Mouse (Mus musculus) limb, embryonic 15.5 days (tissue): ENCODE results near the gene Erp29. TPM values are rescaled to one million over a fixed set of nuclear protein-coding genes. Genes with fewer than 3 reads are reported as not detected.
"Not testable (repeated sequence)": the region's sequence is repeated elsewhere in the genome, so short reads cannot be mapped to it uniquely, and the experiment has no call there.

Source experiments
- ATAC-seq: fragments of 200-750 bp; cut with Nextera tagmentation; 2 replicates; pipeline ENCODE4 v1.8.0; 2017; ENCODE audit warnings: low read depth, moderate TSS enrichment; ENCODE audit not compliant: insufficient number of reproducible peaks, low FRiP score, low TSS enrichment
- H3K27ac ChIP-seq: fragments of 300-500 bp; sonication (generic); 2 replicates; pipeline ENCODE4 v1.5.1; 2015; ENCODE audit warnings: moderate library complexity, mild to moderate bottlenecking, inconsistent platforms
- H3K27me3 ChIP-seq: fragments of 300-500 bp; sonication (generic); 2 replicates; pipeline ENCODE4 v1.6.1; 2015; ENCODE audit warnings: inconsistent platforms
- H3K36me3 ChIP-seq: fragments of 300-500 bp; sonication (generic); 2 replicates; pipeline ENCODE4 v1.6.1; 2015; ENCODE audit warnings: inconsistent platforms
- H3K4me1 ChIP-seq: fragments of 300-500 bp; sonication (generic); 2 replicates; pipeline ENCODE4 v1.6.1; 2015; ENCODE audit warnings: inconsistent platforms
- H3K4me2 ChIP-seq: fragments of 300-500 bp; sonication (generic); 2 replicates; pipeline ENCODE4 v1.6.1; 2015; ENCODE audit warnings: mild to moderate bottlenecking, inconsistent platforms
- H3K4me3 ChIP-seq: fragments of 300-500 bp; sonication (generic); 2 replicates; pipeline ENCODE4 v1.5.1; 2015; ENCODE audit warnings: mild to moderate bottlenecking, inconsistent platforms
- H3K9ac ChIP-seq: fragments of 300-500 bp; sonication (generic); 2 replicates; pipeline ENCODE4 v1.6.1; 2015; ENCODE audit warnings: inconsistent platforms
- H3K9me3 ChIP-seq: fragments of 300-500 bp; sonication (generic); 2 replicates; pipeline ENCODE4 v1.6.1; 2016; ENCODE audit warnings: inconsistent platforms
- WGBS: fragments of 180-500 bp; shearing (Covaris S2); methylation state at CpG from one replicate; pipeline ENCODE4 v1.1.7; 2015; 5-methylcytosine and 5-hydroxymethylcytosine counted together
- polyA plus RNA-seq: library from polyadenylated mRNA; unstranded; fragments of >200 nt; fragmentation: Nextera tagmentation; extraction: Ambion mirVana; gene quantifications from 2 replicates; pipeline ENCODE4 v1.2.1, GENCODE M21; 2015

Erp29 gene
- polyA plus RNA-seq: 198 and 203 TPM in 2 replicates

DNA sequence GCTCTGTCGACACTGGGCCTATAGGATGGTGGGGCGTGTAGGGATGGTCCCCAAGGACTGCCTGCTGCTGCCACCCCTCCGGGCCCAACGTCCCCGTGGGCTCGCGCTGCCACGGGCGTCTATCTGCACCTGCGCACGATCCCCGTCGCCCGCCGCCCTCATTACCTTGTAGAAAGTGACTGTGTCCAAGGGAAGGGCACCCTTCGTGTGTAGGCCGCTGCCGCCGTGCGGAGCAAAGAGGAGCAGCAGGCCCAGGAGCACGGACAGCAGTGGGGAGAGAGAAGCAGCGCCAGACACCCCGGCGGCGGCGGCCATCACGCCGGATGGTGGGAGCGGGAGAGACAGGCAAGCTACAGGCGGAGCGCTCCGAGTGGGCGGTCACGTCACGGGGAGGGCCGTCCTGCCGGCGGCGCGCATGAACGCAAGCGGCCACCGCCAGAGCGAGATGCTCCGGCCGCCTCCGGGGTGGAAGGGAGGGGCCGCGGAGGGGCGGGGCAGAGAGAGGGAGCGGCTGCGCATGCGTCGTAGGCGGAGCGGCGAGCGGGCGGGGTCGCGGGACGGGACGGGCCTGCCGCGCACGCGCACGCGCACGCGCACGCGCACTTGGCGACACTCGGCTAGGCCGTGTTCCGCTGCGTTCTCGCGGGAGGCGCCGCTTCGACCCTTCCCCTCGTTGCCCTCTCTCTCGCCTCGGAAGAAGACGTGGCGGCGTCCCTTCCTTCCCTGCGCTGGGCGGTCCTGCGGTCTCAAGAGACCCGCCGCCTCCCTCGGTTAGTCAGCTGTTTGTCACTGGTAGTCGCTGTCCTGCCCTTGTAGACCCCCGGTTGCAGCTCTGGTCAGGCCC lies at the start of gene Erp29:
Gene Erp29 (minus strand): TSS at position 481 of the 844 bp plus-strand sequence.
- Histone ChIP-seq H3K9me3 (no peaks in the 10 kb centered on the region), H3K36me3 (peaks cover 29% of the 10 kb centered on the region), H3K27ac (peak within 1 kb of the TSS; percentile 95), H3K4me3 (peak within 1 kb of the TSS; percentile 99), H3K27me3 (no peaks in the 10 kb centered on the region), H3K4me2 (peak within 1 kb of the TSS; percentile 85), H3K9ac (peak within 1 kb of the TSS; percentile 96), H3K4me1 (peaks cover 36% of the 10 kb centered on the region)
- under 1% methylated on average over 78 of the region's 97 CpGs for WGBS
- ATAC-seq: peak; percentile 91

DNA sequence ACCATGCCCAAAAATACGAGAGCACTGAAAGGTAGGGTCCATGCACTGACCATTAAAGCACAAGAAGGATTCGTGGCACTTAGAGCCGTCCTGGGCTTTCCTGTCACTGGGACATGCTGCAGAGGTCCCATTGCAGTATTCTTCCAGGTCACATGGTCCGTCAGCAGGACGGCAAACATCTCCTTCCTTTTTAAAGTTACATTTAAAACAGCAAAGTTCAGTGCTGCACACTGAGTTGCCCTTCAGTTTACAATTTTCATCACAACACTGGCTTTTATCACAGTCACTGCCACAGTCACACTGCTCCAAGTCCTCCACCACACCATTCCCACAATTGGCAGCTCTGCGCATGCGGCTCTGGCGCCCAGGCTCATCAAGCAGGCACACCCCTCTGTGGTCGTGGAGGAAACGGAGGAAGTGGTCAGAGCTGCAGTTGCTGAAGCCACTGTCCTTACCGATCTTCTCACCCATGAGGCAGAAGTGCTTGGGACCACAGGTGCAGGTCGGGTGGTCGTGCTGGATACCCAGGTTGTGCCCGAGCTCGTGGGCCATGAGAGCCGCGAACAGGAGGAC lies 49.2 kb upstream of the Erp29 start:
- H3K27ac ChIP-seq, H3K4me1 ChIP-seq, H3K4me3 ChIP-seq, ATAC-seq, H3K4me2 ChIP-seq, H3K9ac ChIP-seq, H3K36me3 ChIP-seq, H3K9me3 ChIP-seq, H3K27me3 ChIP-seq: not testable (repeated sequence)
- WGBS: 71% methylated on average over 11 of the region's 17 CpGs

DNA sequence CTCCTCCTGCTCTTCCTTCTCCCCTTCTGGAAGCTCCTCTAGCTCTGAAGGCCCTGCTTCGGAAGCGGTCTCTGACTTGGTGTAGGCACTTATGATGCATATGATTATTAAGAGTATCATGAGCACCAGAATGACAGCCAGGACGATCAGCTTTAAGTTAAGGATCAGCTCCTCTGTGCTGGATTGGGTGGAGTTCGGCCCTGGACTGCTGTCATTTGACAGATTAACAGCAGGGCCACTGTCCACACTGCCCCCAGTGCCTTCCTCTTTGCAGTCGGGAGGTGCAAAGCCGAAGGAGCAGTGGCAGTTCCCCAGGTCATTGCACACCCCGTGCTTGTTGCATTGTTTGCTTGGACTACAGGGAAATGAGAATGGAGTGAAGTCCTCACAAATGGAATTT lies 48.4 kb upstream of the Erp29 start:
- 66% methylated on average over 7 of the region's 7 CpGs for WGBS
- H3K4me1 ChIP-seq: no peaks in the 10 kb centered on the region
- no peaks in the 10 kb centered on the region for H3K9me3 ChIP-seq
- ATAC-seq: no peak
- no peaks in the 10 kb centered on the region for H3K36me3 ChIP-seq
- H3K27me3 ChIP-seq: no peaks in the 10 kb centered on the region
- H3K9ac ChIP-seq: no peak overlapping the region
- H3K4me2 ChIP-seq: no peak overlapping the region
- no peak overlapping the region for H3K4me3 ChIP-seq
- no peak overlapping the region for H3K27ac ChIP-seq

DNA sequence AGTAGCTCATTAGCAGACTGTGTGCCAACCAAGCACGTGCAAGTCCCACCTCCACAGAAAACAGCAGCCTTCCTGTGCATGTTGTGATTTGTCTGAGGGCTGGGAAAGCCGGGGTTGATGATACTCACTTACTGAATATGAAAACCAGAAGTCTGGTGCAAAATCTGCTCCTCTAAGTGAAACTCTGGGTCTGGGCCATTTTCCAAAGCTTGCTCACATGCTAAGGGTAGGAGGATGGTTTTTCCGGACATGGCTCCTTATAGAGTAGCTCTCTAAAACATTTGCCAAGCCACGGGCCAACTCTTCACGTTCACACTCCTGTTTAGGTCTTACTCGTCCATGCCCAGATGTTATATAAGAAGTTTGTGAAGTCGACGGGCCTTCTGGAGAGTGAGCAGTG lies 41.0 kb upstream of the Erp29 start:
- H3K27ac ChIP-seq: peak overlapping the region; percentile 7; the same call in 1 of the 2 replicates
- no peak overlapping the region for H3K9ac ChIP-seq
- no peak for ATAC-seq
- WGBS: 54% methylated on average over 8 of the region's 8 CpGs
- H3K27me3 ChIP-seq: no peaks in the 10 kb centered on the region
- no peak overlapping the region for H3K4me2 ChIP-seq
- H3K9me3 ChIP-seq: no peaks in the 10 kb centered on the region
- no peaks in the 10 kb centered on the region for H3K36me3 ChIP-seq
- H3K4me3 ChIP-seq: no peak overlapping the region
- H3K4me1 ChIP-seq: no peaks in the 10 kb centered on the region

DNA sequence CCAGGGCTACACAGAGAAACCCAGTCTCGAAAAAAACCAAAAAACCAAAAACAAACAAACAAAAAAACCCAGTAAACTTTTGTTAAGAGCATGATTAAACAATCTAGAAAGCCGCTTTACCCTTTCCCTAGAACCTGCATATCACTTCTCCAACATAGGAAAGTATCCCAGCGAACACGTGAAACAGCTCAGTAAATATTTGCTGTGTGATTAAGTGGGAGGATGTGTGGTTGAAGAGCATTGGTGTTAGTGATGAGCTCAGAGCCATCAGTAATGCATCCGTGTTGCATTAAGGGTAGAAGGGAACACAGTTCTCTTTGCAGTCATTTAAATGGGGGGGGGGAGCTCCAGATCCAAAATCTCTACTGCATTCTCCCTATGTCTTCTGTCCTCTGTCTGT lies 32.5 kb upstream of the Erp29 start:
- no peak overlapping the region for H3K4me3 ChIP-seq
- no peak overlapping the region for H3K9ac ChIP-seq
- H3K9me3 ChIP-seq: no peaks in the 10 kb centered on the region
- H3K4me2 ChIP-seq: no peak overlapping the region
- H3K36me3 ChIP-seq: no peaks in the 10 kb centered on the region
- H3K27ac ChIP-seq: no peak overlapping the region
- WGBS: 85% methylated on average over 5 of the region's 5 CpGs
- no peak for ATAC-seq
- no peaks in the 10 kb centered on the region for H3K4me1 ChIP-seq
- no peaks in the 10 kb centered on the region for H3K27me3 ChIP-seq

DNA sequence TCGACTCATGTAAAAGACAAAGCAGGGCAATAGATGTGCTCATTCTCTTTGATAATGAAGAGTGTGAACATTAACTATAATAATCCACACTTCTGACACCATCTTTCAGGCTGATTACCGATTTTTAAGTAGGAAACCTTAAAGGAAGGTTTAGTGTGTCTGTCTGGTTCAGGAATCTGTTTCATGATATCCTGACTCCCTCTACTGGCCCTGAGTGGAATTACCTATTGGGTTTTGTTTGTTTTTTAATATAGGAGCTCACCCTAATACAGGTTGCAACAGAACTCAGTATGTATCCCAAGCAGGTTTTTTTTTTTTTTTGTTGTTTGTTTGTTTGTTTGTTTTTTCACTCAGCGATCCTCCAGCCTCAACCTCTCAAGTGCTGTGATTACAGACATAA lies 25.4 kb upstream of the Erp29 start:
- H3K36me3 ChIP-seq: no peaks in the 10 kb centered on the region
- no peaks in the 10 kb centered on the region for H3K4me1 ChIP-seq
- no peaks in the 10 kb centered on the region for H3K9me3 ChIP-seq
- 36% methylated on average over 3 of the region's 3 CpGs for WGBS
- H3K4me3 ChIP-seq: no peak overlapping the region
- no peak for ATAC-seq
- H3K27me3 ChIP-seq: no peaks in the 10 kb centered on the region
- H3K9ac ChIP-seq: no peak overlapping the region
- no peak overlapping the region for H3K4me2 ChIP-seq
- no peak overlapping the region for H3K27ac ChIP-seq

DNA sequence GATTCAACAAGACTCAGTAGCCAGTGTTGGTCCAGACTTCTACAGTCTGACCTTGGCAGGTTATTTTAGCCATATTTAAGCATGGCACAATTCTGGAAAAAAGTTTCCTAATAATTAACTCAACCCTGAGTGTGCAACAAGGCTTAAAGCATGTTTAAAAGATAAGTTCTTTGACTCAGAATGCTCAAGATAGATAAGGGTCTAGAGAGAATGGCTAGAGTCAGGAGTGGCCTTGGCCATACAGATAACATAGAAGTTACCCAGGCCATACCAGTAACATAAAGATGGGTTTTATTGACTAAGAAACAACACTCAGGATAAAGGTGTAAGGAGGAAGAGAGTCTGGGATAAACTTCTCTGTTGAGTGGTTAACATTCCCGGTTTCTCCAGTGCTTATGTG lies 23.7 kb upstream of the Erp29 start:
- 80% methylated on average over 1 of the region's 1 CpGs for whole genome bisulfite sequencing
- H3K4me1 ChIP-seq: no peaks in the 10 kb centered on the region
- no peak overlapping the region for H3K4me2 ChIP-seq
- H3K9me3 ChIP-seq: no peaks in the 10 kb centered on the region
- H3K9ac ChIP-seq: no peak overlapping the region
- H3K27ac ChIP-seq: no peak overlapping the region
- H3K27me3 ChIP-seq: no peaks in the 10 kb centered on the region
- H3K4me3 ChIP-seq: no peak overlapping the region
- ATAC-seq: no peak
- no peaks in the 10 kb centered on the region for H3K36me3 ChIP-seq

DNA sequence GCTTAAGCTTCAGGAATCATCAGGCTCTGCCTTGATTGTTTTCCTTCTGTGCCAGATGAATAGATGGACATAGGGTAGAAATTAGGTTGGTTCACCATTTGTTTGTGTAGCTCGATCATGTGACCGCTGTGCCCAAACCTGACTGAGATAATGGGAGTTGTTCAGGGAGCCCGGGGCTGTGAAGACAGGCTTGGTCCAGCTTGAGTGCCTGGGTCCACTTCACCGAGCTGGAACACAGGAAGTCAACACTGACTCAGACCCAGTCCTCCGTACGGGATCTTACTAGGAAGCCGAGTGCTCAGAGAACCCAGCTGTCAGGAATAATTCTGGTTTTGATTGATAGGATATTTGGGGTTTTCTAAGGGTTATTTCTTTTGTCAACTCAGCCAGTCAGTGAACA lies 22.3 kb upstream of the Erp29 start:
- Histone ChIP-seq H3K36me3 (no peaks in the 10 kb centered on the region), H3K27ac (no peak overlapping the region), H3K4me1 (no peaks in the 10 kb centered on the region), H3K4me3 (no peak overlapping the region), H3K9me3 (no peaks in the 10 kb centered on the region), H3K27me3 (no peaks in the 10 kb centered on the region), H3K9ac (no peak overlapping the region), H3K4me2 (no peak overlapping the region)
- no peak for ATAC-seq
- 71% methylated on average over 7 of the region's 7 CpGs for whole genome bisulfite sequencing

DNA sequence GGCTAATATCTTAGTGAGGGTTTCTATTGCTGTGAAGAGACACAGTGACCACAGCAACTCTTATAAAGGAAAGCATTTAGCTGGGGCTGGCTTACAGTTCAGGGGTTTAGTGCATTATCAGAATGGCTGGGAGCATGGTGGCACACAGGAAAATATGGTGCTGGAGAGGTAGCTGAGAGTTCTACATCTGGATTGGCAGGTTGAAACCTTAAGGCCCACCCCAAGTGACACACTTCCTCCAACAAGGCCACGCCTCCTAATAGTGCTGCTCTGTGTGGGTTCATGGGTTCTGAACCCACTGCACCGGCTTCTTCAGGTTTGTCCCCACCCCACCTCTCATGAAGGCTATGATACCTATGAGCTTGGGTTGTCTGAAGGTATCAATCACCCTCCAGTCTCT lies 20.1 kb upstream of the Erp29 start:
- Histone ChIP-seq H3K27ac (no peak overlapping the region), H3K36me3 (no peaks in the 10 kb centered on the region), H3K9ac (no peak overlapping the region), H3K4me3 (no peak overlapping the region), H3K4me1 (no peaks in the 10 kb centered on the region), H3K27me3 (no peaks in the 10 kb centered on the region), H3K4me2 (no peak overlapping the region), H3K9me3 (no peaks in the 10 kb centered on the region)
- whole genome bisulfite sequencing: 85% methylated on average over 2 of the region's 2 CpGs
- no peak for ATAC-seq

DNA sequence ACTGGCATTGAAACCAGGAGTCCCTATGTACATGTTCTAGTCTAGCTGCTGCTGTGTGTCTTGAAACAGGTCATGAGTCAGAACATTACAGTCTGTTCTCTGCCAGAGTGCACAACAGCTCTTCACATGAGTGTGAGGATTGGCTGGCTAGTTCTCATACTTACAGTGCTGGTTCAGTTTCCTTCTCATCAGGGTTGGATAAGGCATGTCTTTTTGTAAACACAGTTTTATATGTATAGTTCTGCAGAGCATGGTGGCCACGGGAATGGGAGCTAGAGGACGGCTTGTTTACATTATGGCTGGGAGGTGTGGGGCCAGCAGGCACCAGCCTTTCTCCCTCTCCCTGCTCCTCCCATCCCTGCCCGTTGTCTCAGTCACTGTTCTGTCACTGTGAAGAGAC lies 17.3 kb upstream of the Erp29 start:
- no peak overlapping the region for H3K4me2 ChIP-seq
- ATAC-seq: no peak
- 11% methylated on average over 3 of the region's 3 CpGs for WGBS
- no peak overlapping the region for H3K9ac ChIP-seq
- H3K9me3 ChIP-seq: no peaks in the 10 kb centered on the region
- no peak overlapping the region for H3K4me3 ChIP-seq
- no peak overlapping the region for H3K27ac ChIP-seq
- no peaks in the 10 kb centered on the region for H3K36me3 ChIP-seq
- H3K27me3 ChIP-seq: no peaks in the 10 kb centered on the region
- H3K4me1 ChIP-seq: no peaks in the 10 kb centered on the region

DNA sequence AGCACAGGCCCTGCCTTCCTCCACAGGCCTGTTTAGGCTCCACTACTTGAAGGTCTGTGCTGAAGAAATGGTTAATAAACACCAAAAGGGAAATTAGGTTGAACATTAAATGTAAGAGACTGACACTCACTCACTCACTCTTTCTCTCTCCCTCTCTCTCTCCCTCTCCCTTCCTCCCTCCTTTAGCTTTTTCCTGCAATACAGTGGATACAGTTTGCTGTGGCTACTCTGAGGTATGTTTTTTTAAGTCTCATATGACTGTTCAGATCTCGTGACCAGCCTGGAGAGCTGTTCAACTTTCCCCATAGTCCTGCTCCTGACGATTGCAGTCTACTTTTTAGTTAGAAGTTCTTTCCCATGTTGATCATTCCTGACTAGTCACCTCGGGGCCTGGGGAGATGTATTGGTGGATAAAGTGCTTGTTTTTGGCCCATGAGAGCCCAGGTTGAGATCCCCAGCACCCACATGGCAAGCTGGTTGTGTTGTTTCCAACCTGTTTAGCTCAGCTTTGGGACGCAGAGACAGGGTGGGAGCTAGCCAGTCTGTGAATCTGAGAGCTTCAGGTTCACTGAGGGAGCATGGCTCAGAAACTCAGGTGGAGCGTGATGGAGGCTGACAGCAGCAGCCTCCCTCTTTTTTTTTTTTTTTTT lies 11.4 kb upstream of the Erp29 start:
- no peak overlapping the region for H3K4me3 ChIP-seq
- H3K4me2 ChIP-seq: no peak overlapping the region
- H3K9ac ChIP-seq: no peak overlapping the region
- no peak for ATAC-seq
- 60% methylated on average over 5 of the region's 5 CpGs for WGBS
- no peaks in the 10 kb centered on the region for H3K36me3 ChIP-seq
- no peaks in the 10 kb centered on the region for H3K9me3 ChIP-seq
- H3K27ac ChIP-seq: no peak overlapping the region
- no peaks in the 10 kb centered on the region for H3K4me1 ChIP-seq
- no peaks in the 10 kb centered on the region for H3K27me3 ChIP-seq

DNA sequence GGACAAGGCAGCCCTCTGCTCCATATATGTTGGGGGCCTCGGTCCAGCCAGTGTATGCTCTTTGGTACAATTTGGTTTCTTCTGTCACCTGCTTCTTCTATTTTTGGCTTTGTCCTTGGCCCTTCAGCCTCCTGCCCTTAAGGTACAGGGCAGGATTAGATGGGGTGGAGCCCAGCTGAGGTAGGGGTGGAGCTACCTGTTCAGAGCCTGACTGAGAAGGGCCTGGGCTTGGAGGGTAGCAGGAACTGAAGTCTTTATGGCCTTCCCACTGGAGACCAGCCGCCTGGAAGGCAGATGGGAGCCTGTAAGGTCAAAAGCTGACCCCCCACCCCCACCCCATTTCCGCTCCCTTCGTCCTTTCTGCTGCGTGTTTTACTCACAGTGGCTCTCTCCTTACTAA lies 10.7 kb upstream of the Erp29 start:
- no peak overlapping the region for H3K9ac ChIP-seq
- H3K4me1 ChIP-seq: no peaks in the 10 kb centered on the region
- no peak overlapping the region for H3K27ac ChIP-seq
- no peak overlapping the region for H3K4me3 ChIP-seq
- no peak for ATAC-seq
- 47% methylated on average over 5 of the region's 5 CpGs for whole genome bisulfite sequencing
- H3K36me3 ChIP-seq: no peaks in the 10 kb centered on the region
- H3K9me3 ChIP-seq: no peaks in the 10 kb centered on the region
- no peak overlapping the region for H3K4me2 ChIP-seq
- H3K27me3 ChIP-seq: no peaks in the 10 kb centered on the region
